Mouse (Mus musculus) G1E (cell line): ENCODE measurements around the gene A530032D15Rik.
"Not testable (repeated sequence)": the region's sequence is repeated elsewhere in the genome, so short reads cannot be mapped to it uniquely, and the experiment has no call there.

Experiments
- CTCF ChIP-seq: IDR thresholded peaks from 2 replicates; pipeline ENCODE4 v1.5.1; 2012; ENCODE audit warnings: low read depth, low read length, inconsistent platforms, mixed read lengths
- TAL1 ChIP-seq: conservative IDR thresholded peaks from 2 replicates; pipeline ENCODE4 v1.6.1; 2012; ENCODE audit warnings: low read depth, low read length, inconsistent platforms, mixed read lengths

GRCm38 (mm10) chr1:85033616-85034015, 76.0 kb downstream of the A530032D15Rik start:
- not testable (repeated sequence) for TF ChIP-seq CTCF, TAL1
